Mouse (Mus musculus): ENCODE measurements at regions not wholly inside any gene's neighbourhood (a gene's known extent, or its start where the extent isn't known, plus 50 kb on each side); places are given as distances from the start of the nearest gene placed in this dataset.

GRCm38 (mm10) chr11:39477136-39477535 is 1217.9 kb downstream of the Mat2b start:
- no peak for TF ChIP-seq EP300 (optimal IDR thresholded peaks at IDR 0.05)
- TF ChIP-seq CTCF (IDR thresholded peaks at IDR 0.05; ENCODE audit: low read depth), result no peak
